Mouse (Mus musculus): ENCODE results near the gene Cyp2b9. TPM values are rescaled to one million over a fixed set of nuclear protein-coding genes. Genes with fewer than 3 reads are reported as not detected.

Cyp2b9 gene
- total and polyA plus RNA-seq, 3 experiments, result not detected

Other genes starting within 250 kb of the Cyp2b9 start
- gene Cyp2b13, start 111.9 kb upstream of the Cyp2b9 start, total RNA-seq (2012; rRNA removed), result not detected in 2 replicates
- gene Cyp2b13, start 111.9 kb upstream of the Cyp2b9 start, polyA plus RNA-seq (2012; ENCODE audit: insufficient read depth in 1 of 2, insufficient read length in 2 of 2, low read depth in 1 of 2, low replicate concordance in 2 of 2, missing spikeins in 1 of 2), result not detected
- gene Vmn1r184, start 86.9 kb downstream of the Cyp2b9 start, total RNA-seq (2012; rRNA removed), result not detected in 2 replicates
- gene Vmn1r184, start 86.9 kb downstream of the Cyp2b9 start, polyA plus RNA-seq (2012; ENCODE audit: insufficient read depth in 1 of 2, insufficient read length in 2 of 2, low read depth in 1 of 2, low replicate concordance in 2 of 2, missing spikeins in 1 of 2), result not detected
- not detected in 2 replicates for gene Cyp2a4, start 133.8 kb downstream of the Cyp2b9 start, total RNA-seq (2012; rRNA removed)
- gene Cyp2a4, start 133.8 kb downstream of the Cyp2b9 start, polyA plus RNA-seq (2012; ENCODE audit: insufficient read depth in 1 of 2, insufficient read length in 2 of 2, low read depth in 1 of 2, low replicate concordance in 2 of 2, missing spikeins in 1 of 2), result not detected
- gene Nlrp9c, start 230.3 kb downstream of the Cyp2b9 start, total RNA-seq (2012; rRNA removed), result not detected in 2 replicates
- gene Nlrp9c, start 230.3 kb downstream of the Cyp2b9 start, polyA plus RNA-seq (2012; ENCODE audit: insufficient read depth in 1 of 2, insufficient read length in 2 of 2, low read depth in 1 of 2, low replicate concordance in 2 of 2, missing spikeins in 1 of 2), result not detected